Mouse (Mus musculus) ZHBTc4 (cell line): Measurements from ENCODE around the gene Galnt10.
"Not testable (repeated sequence)": the region's sequence is repeated elsewhere in the genome, so short reads cannot be mapped to it uniquely, and the experiment has no call there.

Source experiments
- DNase-seq: peaks from one replicate; pipeline ENCODE4 v3.0.0-alpha.2; 2011; ENCODE audit warnings: low read depth, low spot score

The Galnt10 gene

DNA sequence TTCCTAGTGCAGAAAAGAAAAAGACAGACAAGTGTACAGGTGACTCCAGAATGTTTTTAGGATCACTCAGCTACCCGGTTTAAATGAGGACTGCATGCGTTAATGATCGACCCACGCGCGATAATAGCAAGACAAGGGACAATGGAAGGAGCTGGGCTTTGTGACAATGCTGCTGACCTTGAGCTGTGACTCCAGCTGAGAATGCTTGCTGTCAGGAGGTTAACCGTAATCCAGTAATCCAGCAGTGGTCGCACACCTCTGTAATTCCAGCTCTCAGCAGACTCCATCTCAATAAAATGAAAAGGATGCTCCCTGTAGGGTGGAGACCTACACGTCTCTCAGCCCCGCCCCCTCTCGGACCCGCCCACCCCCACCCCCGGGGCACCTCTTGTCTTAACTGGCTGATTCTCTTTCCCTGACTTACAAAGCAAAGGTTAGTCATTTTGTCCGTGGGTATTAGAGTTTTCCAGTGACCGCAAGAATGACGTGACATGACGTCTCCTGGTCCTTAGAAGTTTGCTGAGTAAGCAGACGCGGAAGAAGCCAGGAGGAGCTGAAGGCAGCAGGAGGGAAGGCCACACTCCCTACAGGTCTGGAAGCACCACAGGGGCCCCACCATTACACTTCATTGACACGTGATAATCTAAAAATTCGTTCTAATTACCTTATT is 145.8 kb downstream of the Galnt10 start:
- peak; percentile 80 for DNase-seq

DNA sequence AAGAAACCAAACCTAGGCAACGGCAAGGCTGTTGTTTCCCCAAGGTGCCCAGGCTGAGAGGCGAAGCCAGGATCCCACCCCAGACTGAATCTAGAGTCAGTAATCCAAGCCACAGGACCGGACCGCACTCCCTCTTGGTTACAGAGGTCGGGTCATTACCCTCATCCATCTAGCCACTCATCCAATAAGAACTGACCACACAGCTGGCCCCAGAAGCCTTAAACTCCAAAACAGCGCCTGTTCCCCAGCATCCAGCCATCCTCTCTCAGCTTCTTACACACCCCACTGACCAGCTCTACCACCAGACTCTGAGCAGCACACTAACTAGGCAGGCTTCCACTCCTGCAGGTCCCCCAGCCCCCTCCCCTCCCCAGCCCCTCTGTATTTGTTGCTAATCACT is 149.8 kb downstream of the Galnt10 start:
- no peak for DNase-seq

DNA sequence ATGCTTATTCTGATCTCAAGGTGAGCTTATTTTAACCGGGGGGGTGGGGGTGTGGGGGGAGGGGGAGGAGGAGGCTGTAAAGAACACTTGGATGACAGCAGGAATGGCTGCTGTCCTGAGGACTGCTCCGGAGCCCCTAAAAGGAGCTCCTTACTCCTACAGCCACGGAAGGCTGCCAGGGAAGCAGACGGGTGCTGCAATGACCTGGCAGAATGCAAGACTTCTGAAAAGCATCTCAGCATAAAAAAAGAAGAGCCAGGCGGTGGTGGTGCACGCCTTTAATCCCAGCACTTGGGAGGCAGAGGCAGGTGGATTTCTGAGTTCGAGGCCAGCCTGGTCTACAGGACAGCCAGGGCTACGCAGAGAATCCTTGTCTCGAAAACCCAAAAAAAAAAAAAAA is 152.6 kb downstream of the Galnt10 start:
- DNase-seq = peak; percentile 65

DNA sequence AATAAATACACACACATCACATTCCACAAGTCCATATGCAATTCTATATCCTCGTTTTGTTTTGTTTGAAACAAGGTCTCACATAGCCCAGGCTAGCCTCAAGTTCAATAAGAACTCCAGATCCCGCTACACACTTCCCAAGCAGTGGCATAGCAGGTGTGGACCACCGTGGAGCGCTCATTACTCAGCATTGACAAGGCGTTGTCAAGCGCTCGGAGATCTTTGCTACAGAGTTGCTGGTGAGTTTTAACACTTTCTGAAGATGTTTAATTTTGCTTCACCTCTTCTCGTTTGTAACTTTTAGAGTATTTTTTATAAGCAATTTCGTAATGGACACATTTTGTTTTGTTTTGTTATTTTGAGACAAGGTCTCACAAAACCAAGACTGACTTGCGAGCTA is 154.2 kb downstream of the Galnt10 start:
- no peak for DNase-seq

DNA sequence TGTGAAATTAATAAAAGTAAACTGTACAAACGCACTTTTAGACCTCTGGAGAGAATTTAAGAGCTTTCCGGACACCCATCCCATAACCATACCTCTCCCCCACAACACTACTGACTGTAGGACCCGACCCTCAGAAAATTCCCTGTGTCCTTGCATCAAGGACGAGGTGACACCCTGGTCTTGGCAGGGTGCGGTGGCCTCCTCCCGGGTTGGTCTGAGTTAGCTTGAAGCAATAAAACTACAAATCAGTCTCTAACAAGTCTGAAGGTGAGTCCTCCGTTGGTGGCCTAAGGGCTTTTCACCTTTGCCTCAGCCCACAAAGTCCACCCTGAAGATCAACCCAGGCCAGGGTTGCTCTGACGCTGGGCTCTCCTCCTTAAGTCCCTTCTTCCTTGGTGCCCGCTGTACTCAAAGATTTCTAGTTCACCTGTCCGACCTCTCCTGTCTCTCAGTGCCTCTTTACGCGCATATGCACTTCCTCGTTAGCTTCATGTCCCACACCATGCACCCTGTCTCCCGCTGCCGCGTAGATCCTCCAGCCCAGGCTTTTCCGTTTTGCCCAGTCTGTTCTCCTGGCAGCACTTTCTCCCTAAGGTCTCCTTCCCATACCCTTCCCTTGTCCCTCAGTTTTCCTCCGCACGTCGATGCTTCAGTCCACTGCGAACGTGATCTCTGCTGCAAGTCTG is 155.2 kb downstream of the Galnt10 start:
- no peak for DNase-seq

DNA sequence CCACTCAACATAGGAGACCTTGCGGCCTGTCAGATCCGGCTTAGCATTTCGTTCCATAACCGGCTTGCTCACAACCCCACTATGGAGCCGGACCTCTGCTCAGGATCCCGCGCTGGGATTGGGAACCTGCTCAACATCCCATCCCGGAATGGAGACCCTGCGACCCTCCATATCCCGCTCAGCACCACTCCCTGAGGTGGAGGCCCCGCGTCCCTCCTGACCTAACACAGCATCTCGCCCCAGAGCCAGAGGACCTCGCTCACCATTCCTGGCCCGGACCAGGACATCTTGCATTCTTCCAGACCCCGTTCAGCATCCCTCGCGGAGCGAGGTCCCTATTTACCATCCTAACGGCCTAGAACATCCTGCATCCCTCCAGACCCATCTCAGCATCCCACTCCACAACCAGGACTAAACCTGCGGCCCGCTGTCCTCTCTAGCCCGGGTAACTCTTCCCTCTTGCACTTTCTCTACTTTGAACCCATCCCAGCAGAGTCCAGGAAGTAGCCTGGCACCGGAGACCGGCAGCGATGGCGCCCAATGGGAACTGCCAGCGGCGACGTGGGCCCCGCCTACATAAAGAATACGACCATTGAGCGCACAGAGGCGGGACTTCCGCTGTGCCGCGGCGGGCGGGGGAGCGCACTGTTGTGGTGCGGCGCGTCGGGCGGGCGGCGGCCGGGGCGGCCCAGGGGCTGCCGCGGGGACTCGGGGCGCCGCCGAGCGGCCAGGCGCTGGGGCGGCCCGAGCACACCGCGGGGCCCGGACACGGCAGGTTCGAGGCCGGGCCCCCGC is 155.9 kb downstream of the Galnt10 start, which contains the start of gene Sap30l:
TSS of gene Sap30l (plus strand) at position 667 of the 795 bp plus-strand sequence.
- DNase-seq = peak; percentile 98

DNA sequence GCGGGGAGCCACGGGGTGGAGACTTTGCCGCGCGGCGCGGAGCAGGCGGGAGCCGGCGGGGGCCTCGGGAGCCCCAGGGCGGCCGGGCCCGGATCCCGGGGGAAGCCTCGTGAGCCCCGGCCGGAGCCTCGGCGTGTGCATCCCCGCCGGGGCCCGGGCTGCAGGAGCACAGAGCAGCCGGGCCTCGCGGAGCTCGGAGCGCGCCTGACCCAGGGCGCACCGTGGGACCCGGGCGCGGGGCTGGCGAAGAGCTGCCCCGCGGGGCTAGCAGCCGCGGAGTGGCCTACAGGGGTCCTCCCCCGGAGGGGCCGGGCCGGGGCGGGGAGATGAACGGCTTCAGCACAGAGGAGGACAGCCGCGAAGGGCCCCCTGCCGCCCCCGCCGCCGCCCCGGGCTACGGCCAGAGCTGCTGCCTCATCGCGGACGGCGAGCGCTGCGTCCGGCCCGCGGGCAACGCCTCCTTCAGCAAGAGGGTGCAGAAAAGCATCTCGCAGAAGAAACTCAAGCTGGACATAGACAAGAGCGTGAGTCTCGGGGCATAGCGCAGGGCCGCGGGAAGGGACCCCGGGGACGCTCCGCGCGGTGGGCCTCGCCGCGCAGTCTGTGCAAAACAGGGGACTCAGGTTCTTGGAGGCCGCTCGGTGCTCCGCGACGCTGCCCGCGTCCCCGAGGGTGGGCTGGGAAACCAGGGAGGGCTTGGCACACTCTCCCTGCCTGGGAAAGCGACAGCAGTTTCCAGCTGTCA is 156.7 kb downstream of the Galnt10 start:
- peak; percentile 40 for DNase-seq

DNA sequence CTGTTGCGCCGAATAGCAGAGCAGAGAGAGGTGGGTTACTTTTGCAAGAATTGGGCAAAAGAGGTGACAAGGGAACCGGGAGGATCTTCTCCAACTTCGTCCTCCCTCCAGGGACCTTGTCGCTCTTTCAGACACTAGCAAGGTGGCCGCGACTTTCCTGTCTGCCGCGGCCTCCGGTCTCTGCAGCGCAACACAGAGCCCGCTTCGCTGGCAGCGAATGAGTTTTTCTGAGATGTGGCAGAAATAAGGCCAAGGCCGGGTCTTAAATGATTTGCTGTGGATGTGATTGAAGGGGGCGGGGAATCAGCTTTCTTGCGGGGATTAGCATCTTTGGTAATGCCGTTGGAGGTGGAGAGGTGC is 157.2 kb downstream of the Galnt10 start:
- no peak for DNase-seq

DNA sequence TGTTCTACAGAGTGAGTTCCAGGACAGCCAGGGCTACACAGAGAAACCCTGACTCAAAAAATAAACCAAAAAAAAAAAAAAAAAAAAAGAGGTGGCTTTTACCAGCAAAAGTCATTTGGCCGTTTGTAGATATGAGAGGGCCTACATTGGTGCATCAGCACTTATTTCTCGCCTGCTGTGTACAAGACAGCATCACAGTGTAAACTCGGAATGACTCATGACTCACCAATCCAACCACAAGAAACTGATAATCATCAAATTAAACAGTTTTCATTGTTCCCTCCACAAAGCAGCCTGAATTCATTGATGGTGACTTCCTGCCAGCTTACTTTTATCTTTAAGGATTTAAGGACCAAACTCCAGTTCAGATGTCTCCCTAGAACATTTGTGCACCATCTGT is 159.8 kb downstream of the Galnt10 start:
- DNase-seq = no peak

DNA sequence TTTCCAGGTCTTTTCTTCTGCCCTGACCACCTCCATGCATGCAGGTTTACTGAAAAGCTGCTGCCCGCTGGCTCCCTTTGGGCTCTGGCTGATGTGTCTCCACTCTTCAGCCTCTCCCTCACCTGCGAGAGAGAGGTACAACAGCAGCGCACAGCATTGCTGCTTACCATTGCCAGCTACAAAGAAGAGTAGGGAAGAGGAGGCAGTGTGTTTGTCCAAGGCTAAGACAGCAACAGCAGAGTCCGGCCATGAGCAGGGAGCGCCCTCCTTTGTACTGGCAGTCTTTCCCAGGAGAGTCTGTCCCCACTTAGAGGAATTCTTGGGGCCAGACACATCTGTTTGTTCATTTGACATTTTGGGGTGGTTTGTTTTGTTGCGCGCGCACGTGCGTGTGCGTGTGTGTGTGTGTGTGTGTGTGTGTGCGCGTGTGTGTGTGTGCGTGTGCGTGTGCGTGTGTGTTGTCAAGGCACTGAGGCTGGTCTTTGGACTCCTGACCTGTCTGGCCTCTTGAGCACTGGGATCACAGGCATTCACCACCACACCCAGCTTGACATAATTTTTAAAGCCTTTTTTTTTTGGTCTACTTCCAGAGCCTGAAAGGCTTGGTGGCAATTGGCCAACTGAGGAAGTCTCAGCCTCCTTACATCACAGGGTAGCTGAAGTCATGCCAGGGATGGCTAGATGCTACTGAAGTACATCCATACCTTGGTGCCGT is 163.9 kb downstream of the Galnt10 start:
- no peak for DNase-seq

DNA sequence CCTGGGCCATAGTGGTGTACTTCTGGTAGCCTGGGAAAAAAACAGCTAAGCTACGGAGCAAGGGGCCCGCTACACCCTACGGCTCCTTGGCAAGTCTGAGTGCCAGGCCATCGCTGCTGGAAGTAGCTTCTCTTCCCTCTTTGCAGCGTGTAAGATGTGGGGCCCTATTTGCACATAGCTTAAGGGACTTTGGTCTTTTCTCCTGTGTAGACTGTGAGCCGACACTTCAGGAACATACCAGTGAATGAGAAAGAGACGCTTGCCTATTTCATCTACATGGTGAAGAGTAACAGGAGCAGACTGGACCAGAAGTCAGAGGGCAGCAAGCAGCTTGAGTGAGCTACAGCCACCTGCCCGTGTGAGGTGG is 164.5 kb downstream of the Galnt10 start:
- DNase-seq = no peak

DNA sequence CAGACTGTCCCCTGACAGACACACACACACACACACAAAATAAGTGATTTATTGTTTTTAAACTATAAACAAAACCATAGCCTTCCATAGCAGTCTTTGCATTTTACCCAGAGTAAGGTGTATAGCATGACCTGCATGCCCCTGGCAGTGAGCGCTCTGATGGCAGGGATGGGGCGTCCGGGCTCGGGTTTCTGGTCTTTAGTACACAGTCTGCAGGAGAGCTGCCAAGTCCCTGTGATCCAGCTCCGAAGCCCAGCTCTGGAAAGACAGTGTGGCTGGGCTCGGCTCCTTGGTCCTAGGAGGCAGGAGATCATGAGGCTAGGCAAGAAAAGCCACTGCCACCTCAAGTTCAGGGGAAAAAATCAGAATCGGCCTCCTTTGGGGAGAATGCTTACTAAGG is 165.8 kb downstream of the Galnt10 start:
- DNase-seq = no peak

DNA sequence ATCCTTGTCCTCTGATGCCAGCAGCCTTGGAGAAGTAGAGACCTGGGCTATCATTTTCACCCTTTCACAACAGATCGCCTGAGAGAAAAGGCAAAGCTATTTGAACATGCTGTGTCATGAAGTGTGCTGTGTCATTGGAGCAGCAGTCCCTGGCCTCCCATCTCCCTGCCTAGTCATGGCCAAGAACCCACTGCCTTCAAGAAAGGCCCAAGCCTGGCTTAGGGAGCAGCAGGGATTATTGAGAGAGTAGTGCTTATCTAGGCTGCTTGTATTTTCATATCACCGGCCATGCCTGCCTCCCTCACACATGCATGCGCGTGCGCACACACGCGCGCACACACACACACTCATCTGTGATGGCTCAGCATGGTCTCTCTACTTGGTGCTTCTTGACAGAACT is 167.0 kb downstream of the Galnt10 start:
- no peak for DNase-seq

DNA sequence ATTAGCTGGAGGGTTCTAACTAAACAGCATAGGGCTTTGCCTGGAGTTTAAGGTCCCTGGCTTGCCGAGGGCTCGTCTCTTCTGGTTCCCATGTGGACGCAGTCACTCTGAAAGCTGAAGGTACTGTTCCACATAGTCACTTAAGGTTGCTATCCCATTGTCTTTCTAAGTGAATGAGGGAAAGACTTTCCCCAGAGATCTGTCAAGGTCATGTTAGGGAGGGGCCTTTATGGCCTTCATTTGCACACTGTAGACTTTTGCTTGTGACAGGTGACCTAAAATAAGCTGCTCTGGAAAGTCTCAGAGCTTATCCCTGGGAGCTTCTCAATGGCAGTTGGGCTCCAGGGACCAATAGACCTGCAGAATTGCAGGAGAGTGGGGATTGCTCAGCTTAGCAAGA is 168.4 kb downstream of the Galnt10 start:
- peak; percentile 71 for DNase-seq

DNA sequence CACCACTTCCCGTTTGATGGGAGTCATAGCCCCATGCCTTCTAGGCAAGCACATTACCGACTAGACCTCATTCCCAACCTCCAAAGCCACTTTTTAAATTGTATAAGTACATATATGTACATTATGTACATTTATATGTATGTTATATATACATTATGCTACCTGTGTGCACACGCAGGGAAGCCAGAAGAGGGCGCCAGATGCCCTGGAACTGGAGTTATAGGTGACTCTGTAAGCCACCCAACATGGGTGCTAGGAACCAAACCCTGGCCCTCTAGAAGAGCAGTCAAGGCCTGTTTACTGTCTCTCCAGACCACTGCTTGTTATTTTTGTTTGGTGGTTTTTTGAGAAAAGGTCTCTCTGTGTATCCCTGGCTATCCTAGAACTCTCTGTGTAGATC is 172.9 kb downstream of the Galnt10 start:
- DNase-seq = peak; percentile 47

DNA sequence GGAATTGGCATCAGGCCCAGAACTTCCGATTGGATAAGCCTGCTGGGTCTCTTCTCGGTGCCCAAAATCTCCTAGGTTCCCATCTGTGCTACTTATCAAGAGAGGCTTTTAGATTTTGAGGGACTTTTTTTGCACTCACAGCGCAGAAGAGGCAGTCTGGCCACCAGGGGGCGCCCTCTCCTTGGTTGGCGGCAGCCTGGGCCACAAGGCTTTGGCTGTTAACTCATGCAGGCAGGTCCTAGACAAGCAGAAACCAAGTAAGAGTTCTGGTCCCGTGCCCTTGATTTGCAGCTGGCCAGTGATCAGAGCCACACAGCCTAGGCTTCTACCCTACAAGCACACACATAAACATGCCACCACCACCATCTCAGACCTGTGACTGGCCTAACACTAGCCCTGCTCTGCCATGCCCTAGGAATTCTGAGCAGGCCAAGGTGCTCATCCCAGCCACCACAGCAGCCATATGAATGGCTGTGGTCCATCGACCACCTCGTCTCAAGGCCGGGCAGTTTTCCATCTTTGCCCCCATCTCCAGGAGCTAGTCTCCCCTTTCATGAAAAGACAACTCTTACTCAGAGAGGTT is 174.8 kb downstream of the Galnt10 start:
- DNase-seq = peak; percentile 89

DNA sequence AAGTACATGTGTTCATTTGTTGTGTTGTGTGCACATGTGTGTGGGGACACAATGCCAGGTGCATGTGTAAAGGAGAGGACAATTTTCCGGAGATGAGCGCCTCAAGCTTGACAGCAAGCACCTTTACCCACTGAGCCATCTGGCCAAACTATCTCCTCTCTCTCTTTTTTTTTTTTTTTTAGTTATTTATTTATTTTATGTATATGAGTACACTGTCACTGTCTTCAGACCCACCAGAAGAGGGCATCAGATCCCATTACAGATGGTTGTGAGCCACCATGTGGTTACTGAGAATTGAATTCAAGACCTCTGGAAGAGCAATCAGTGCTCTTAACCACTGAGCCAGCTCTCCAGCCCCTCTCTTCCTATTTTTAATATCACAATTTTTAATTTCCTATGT is 177.9 kb downstream of the Galnt10 start:
- not testable (repeated sequence) for DNase-seq

DNA sequence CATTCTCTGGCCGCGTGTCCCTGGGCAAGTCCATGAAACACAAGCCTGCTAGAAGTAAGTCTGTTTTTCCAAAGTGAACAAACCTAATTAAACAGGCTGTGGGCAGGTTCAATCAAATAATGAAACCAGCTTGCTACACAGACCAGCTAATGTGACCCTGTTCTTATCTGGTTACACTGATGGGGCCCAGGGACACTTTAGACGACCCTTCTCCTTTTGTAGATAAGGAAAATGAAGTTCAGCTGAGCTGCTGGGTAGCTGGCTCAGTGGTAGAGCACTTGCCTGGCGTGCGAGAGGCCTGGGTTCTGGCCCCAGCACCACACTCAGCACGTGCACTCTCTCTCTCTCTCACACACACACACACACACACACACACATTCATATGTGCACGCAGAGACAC is 178.5 kb downstream of the Galnt10 start:
- no peak for DNase-seq

DNA sequence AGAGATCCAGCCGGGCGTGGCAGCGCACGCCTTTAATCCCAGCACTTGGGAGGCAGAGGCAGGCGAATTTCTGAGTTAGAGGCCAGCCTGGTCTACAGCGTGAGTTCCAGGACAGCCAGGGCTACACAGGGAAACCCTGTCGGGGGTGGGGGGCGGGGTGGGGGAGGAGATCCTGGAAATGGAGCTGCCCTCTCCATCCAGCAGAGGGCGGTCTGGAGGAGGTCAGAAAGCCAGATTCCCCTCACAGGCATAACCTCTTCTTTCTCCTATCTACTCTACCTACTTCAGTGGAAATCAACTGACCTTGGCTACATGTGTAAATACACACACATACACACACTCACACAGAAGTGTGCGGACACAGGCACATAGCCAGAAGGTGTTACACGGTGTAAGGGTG is 180.0 kb downstream of the Galnt10 start:
- DNase-seq = peak; percentile 72

DNA sequence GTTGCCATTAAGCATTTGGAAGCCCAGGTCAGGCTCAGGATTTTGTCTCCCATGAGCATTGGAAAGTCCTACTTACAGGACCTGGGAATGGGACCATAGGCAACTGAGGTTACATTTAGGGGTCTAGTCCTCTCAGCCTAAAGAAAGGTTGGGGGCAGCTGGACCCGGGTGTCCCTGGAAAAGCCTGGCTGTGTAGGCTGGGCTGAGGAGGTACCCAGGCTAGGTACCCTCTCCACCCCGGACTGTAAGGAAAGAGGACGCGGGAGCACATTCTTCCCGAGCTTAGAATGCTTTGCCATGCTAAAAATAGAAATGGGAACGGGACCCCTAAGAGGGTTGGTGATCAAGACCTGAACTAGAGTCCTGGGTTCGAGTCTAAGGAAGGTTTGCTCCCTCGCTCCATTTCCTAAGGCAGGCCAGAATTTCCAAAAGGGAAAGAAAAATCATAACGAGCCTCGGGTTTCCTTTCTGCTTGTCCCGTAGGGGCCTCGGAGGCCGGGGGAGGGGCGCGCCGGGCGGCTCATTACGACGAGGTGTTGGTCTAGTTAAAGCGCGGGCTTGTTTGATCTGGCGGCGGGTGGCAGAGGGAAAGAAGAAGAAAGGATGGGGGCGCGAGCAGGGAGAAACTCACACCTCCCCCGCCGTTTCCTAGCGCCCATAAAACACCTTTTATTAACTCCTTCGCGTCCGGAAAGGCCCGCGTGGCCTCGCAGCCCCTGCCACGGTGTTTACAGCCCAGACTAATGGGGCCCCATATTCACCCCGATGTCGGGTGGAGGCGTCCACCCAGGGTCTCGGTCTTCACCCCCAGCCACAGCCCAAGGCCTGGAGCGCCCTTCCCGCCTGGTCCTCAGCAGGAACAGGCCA is 182.0 kb downstream of the Galnt10 start:
- DNase-seq = no peak
